Mouse (Mus musculus) midbrain, embryonic 12.5 days (tissue): ENCODE results near the gene Rpl41. TPM values are rescaled to one million over a fixed set of nuclear protein-coding genes. Genes with fewer than 3 reads are reported as not detected.
"Not testable (repeated sequence)": the region's sequence is repeated elsewhere in the genome, so short reads cannot be mapped to it uniquely, and the experiment has no call there.

Source experiments
- ATAC-seq: fragments of 200-750 bp; cut with Nextera tagmentation; 2 replicates; pipeline ENCODE4 v1.8.0; 2017; ENCODE audit warnings: low read depth, moderate TSS enrichment, moderate library complexity; ENCODE audit not compliant: low FRiP score
- H3K27ac ChIP-seq: fragments of 300-500 bp; sonication (generic); replicated peaks from 2 replicates; pipeline ENCODE4 v1.5.1; 2016; ENCODE audit warnings: mild to moderate bottlenecking
- H3K27me3 ChIP-seq: fragments of 300-500 bp; sonication (generic); 2 replicates; pipeline ENCODE4 v1.6.1; 2016; ENCODE audit warnings: mild to moderate bottlenecking
- H3K36me3 ChIP-seq: fragments of 300-500 bp; sonication (generic); 2 replicates; pipeline ENCODE4 v1.6.1; 2016
- H3K4me1 ChIP-seq: fragments of 300-500 bp; sonication (generic); 2 replicates; pipeline ENCODE4 v1.6.1; 2016
- H3K4me2 ChIP-seq: fragments of 300-500 bp; sonication (generic); replicated peaks from 2 replicates; pipeline ENCODE4 v1.6.1; 2016; ENCODE audit warnings: mild to moderate bottlenecking, moderate library complexity
- H3K4me3 ChIP-seq: fragments of 300-500 bp; sonication (generic); 2 replicates; pipeline ENCODE4 v1.5.1; 2016; ENCODE audit warnings: mild to moderate bottlenecking
- H3K9ac ChIP-seq: fragments of 300-500 bp; sonication (generic); replicated peaks from 2 replicates; pipeline ENCODE4 v1.6.1; 2016; ENCODE audit warnings: mild to moderate bottlenecking, moderate library complexity
- H3K9me3 ChIP-seq: fragments of 300-500 bp; sonication (generic); 2 replicates; pipeline ENCODE4 v1.6.1; 2016; ENCODE audit warnings: mild to moderate bottlenecking
- WGBS: fragments of 180-500 bp; shearing (Covaris S2); methylation state at CpG from one replicate; pipeline ENCODE4 v1.1.7; 2016; 5-methylcytosine and 5-hydroxymethylcytosine counted together
- polyA plus RNA-seq: library from polyadenylated mRNA; unstranded; fragments of >200 nt; fragmentation: Nextera tagmentation; extraction: Ambion mirVana; gene quantifications from 2 replicates; pipeline ENCODE4 v1.2.1, GENCODE M21; 2016

The Rpl41 gene
- polyA plus RNA-seq, 1 experiment from 2014 or later = 2,391 TPM

GRCm38 (mm10) chr10:128584386-128584785 lies 35.3 kb upstream of the Rpl41 start:
- no peak for ATAC-seq
- peaks cover 6% of the 10 kb centered on the region for H3K4me1 ChIP-seq
- H3K27ac ChIP-seq = no peak overlapping the region
- peaks cover 70% of the 10 kb centered on the region for H3K27me3 ChIP-seq
- no peaks in the 10 kb centered on the region for H3K36me3 ChIP-seq
- WGBS = 10% methylated on average over 4 of the region's 4 CpGs
- no peaks in the 10 kb centered on the region for H3K9me3 ChIP-seq
- no peak overlapping the region for H3K4me3 ChIP-seq
- no peak overlapping the region for H3K9ac ChIP-seq
- no peak overlapping the region for H3K4me2 ChIP-seq

- H3K4me3 ChIP-seq = no peak overlapping the region
- no peak for ATAC-seq
- no peak overlapping the region for H3K9ac ChIP-seq
- no peaks in the 10 kb centered on the region for H3K4me1 ChIP-seq
- no peak overlapping the region for H3K27ac ChIP-seq
- no peaks in the 10 kb centered on the region for H3K36me3 ChIP-seq
- H3K4me2 ChIP-seq = no peak overlapping the region
- WGBS = 23% methylated on average over 7 of the region's 7 CpGs
- peaks cover 62% of the 10 kb centered on the region for H3K27me3 ChIP-seq
- no peaks in the 10 kb centered on the region for H3K9me3 ChIP-seq
Observed at GRCm38 (mm10) chr10:128583644-128584043, 34.5 kb upstream of the Rpl41 start.

GRCm38 (mm10) chr10:128579731-128580130 lies 30.6 kb upstream of the Rpl41 start:
- H3K4me3 ChIP-seq = no peak overlapping the region
- peaks cover 24% of the 10 kb centered on the region for H3K27me3 ChIP-seq
- H3K27ac ChIP-seq = no peak overlapping the region
- no peak overlapping the region for H3K4me2 ChIP-seq
- H3K36me3 ChIP-seq = no peaks in the 10 kb centered on the region
- no peaks in the 10 kb centered on the region for H3K4me1 ChIP-seq
- ATAC-seq = no peak
- H3K9me3 ChIP-seq = no peaks in the 10 kb centered on the region
- H3K9ac ChIP-seq = no peak overlapping the region
- 85% methylated on average over 4 of the region's 4 CpGs for WGBS

- Histone ChIP-seq H3K4me1 (no peaks in the 10 kb centered on the region), H3K9me3 (no peaks in the 10 kb centered on the region), H3K27ac (no peak overlapping the region), H3K9ac (no peak overlapping the region), H3K36me3 (no peaks in the 10 kb centered on the region), H3K4me3 (no peak overlapping the region), H3K27me3 (peaks cover 19% of the 10 kb centered on the region), H3K4me2 (no peak overlapping the region)
- 88% methylated on average over 3 of the region's 3 CpGs for whole genome bisulfite sequencing
- ATAC-seq = no peak
Observed at GRCm38 (mm10) chr10:128579298-128579697, 30.2 kb upstream of the Rpl41 start.

- H3K4me1 ChIP-seq = no peaks in the 10 kb centered on the region
- no peak for ATAC-seq
- H3K36me3 ChIP-seq = no peaks in the 10 kb centered on the region
- no peak overlapping the region for H3K9ac ChIP-seq
- no peak overlapping the region for H3K4me2 ChIP-seq
- WGBS = 79% methylated on average over 11 of the region's 11 CpGs
- no peak overlapping the region for H3K27ac ChIP-seq
- H3K27me3 ChIP-seq = peaks cover 11% of the 10 kb centered on the region
- no peaks in the 10 kb centered on the region for H3K9me3 ChIP-seq
- no peak overlapping the region for H3K4me3 ChIP-seq
Observed at GRCm38 (mm10) chr10:128578330-128578729, 29.2 kb upstream of the Rpl41 start.

- no peak overlapping the region for H3K4me2 ChIP-seq
- ATAC-seq = no peak
- 92% methylated on average over 2 of the region's 2 CpGs for WGBS
Observed at GRCm38 (mm10) chr10:128575063-128575462, 26.0 kb upstream of the Rpl41 start.

GRCm38 (mm10) chr10:128565788-128566531 lies 16.9 kb upstream of the Rpl41 start, which contains the start of gene Pa2g4:
Gene Pa2g4 (minus strand): TSS chr10:128565987.
- peak; percentile 99 for ATAC-seq
- peak within 1 kb of the TSS; percentile 93 for H3K27ac ChIP-seq
- H3K36me3 ChIP-seq = peaks cover 29% of the 10 kb centered on the region
- peak within 1 kb of the TSS; percentile 89 for H3K9ac ChIP-seq
- H3K9me3 ChIP-seq = no peaks in the 10 kb centered on the region
- H3K4me3 ChIP-seq = peak within 1 kb of the TSS; percentile 68
- H3K27me3 ChIP-seq = 0 out of 2 replicates have a peak, but pooled peaks cover 5% of the 10 kb centered on the region
- under 1% methylated on average over 57 of the region's 58 CpGs for WGBS
- H3K4me2 ChIP-seq = peak within 1 kb of the TSS; percentile 88
- peaks cover 18% of the 10 kb centered on the region for H3K4me1 ChIP-seq

More at GRCm38 (mm10) chr10:128575063-128575462, 26.0 kb upstream of the Rpl41 start:
- 0 out of 2 replicates have a peak, but pooled peaks cover 2% of the 10 kb centered on the region for H3K27me3 ChIP-seq
- H3K27ac ChIP-seq = no peak overlapping the region
- H3K36me3 ChIP-seq = no peaks in the 10 kb centered on the region
- H3K9ac ChIP-seq = no peak overlapping the region
- no peaks in the 10 kb centered on the region for H3K4me1 ChIP-seq
- no peak overlapping the region for H3K4me3 ChIP-seq
- no peaks in the 10 kb centered on the region for H3K9me3 ChIP-seq

GRCm38 (mm10) chr10:128565206-128565787 lies 16.2 kb upstream of the Rpl41 start:
- H3K9ac ChIP-seq = peak overlapping the region; percentile 89
- peak; percentile 35 for ATAC-seq
- peak overlapping the region; percentile 93 for H3K27ac ChIP-seq
- peak overlapping the region; percentile 88 for H3K4me2 ChIP-seq
- under 1% methylated on average over 46 of the region's 46 CpGs for WGBS
- H3K36me3 ChIP-seq = peaks cover 36% of the 10 kb centered on the region
- peaks cover 18% of the 10 kb centered on the region for H3K4me1 ChIP-seq
- H3K4me3 ChIP-seq = peak overlapping the region; percentile 68
- 0 out of 2 replicates have a peak, but pooled peaks cover 5% of the 10 kb centered on the region for H3K27me3 ChIP-seq
- no peaks in the 10 kb centered on the region for H3K9me3 ChIP-seq

- WGBS = 94% methylated on average over 6 of the region's 6 CpGs
- H3K36me3 ChIP-seq = peaks cover 54% of the 10 kb centered on the region
- peaks cover 18% of the 10 kb centered on the region for H3K4me1 ChIP-seq
- H3K27ac ChIP-seq = no peak overlapping the region; the same call in 1 of the 2 replicates
- 0 out of 2 replicates have a peak overlapping the region, but pooled peaks have one; percentile 24 for H3K9ac ChIP-seq
- no peak for ATAC-seq
- no peak overlapping the region for H3K4me3 ChIP-seq
- no peaks in the 10 kb centered on the region for H3K27me3 ChIP-seq
- 0 out of 2 replicates have a peak overlapping the region, but pooled peaks have one; percentile 88 for H3K4me2 ChIP-seq
- H3K9me3 ChIP-seq = no peaks in the 10 kb centered on the region
Observed at GRCm38 (mm10) chr10:128563544-128563943, 14.4 kb upstream of the Rpl41 start.

- 86% methylated on average over 6 of the region's 6 CpGs for WGBS
- Histone ChIP-seq H3K27me3 (no peaks in the 10 kb centered on the region), H3K27ac (no peak overlapping the region), H3K36me3 (peaks cover 52% of the 10 kb centered on the region), H3K4me2 (no peak overlapping the region), H3K4me3 (no peak overlapping the region), H3K9ac (no peak overlapping the region), H3K4me1 (no peaks in the 10 kb centered on the region), H3K9me3 (no peaks in the 10 kb centered on the region)
- ATAC-seq = no peak
Observed at GRCm38 (mm10) chr10:128556963-128557362, 7.9 kb upstream of the Rpl41 start.

- Histone ChIP-seq H3K9me3 (no peaks in the 10 kb centered on the region), H3K4me3 (no peak overlapping the region), H3K4me2 (no peak overlapping the region), H3K27ac (no peak overlapping the region), H3K4me1 (no peaks in the 10 kb centered on the region), H3K27me3 (no peaks in the 10 kb centered on the region), H3K9ac (no peak overlapping the region), H3K36me3 (peaks cover 45% of the 10 kb centered on the region)
- no peak for ATAC-seq
Observed at GRCm38 (mm10) chr10:128556286-128556685, 7.2 kb upstream of the Rpl41 start.

GRCm38 (mm10) chr10:128555567-128555966 lies 6.5 kb upstream of the Rpl41 start:
- not testable (repeated sequence) for H3K27me3 ChIP-seq, H3K27ac ChIP-seq, ATAC-seq, H3K4me3 ChIP-seq, H3K4me1 ChIP-seq, H3K9ac ChIP-seq, H3K4me2 ChIP-seq, H3K9me3 ChIP-seq
- WGBS = 92% methylated on average over 1 of the region's 1 CpGs
- peaks cover 38% of the 10 kb centered on the region for H3K36me3 ChIP-seq
